Mouse (Mus musculus): Measurements from ENCODE around the gene Meiob.
A peak's percentile ranks its signal among the peaks of the same experiment; 100 is the strongest.

Gene Meiob

GRCm38 (mm10) chr17:24821351-24822280 is 17.5 kb downstream of the Meiob start:
- no peak for DNase-seq (ENCODE audit: low spot score in 2 of 2)

DNA sequence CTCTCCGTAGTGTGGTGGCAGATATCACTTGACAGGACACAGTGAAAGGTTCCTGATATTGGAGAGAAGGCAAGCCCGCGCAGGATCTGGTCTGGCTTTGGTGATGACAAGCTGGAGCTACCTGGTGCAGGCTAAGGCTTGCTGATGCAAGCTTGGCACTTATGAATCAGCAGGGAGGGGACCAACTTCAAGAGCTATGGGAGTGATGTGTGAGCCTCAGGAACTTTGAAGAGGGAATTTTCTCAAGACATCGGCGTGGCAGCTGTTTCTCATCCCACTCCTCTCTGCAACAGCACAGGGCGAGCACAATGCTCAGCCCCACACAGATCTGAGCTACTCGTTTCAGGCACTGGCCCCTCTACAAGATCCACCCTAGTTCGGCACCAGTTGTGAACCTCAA is 35.8 kb downstream of the Meiob start, which contains the start of gene Hagh:
Gene Hagh, plus strand, starts transcription at position 302 of the 400 bp plus-strand sequence.
- DNase-seq (ENCODE audit: low spot score in 2 of 2), result no peak

DNA sequence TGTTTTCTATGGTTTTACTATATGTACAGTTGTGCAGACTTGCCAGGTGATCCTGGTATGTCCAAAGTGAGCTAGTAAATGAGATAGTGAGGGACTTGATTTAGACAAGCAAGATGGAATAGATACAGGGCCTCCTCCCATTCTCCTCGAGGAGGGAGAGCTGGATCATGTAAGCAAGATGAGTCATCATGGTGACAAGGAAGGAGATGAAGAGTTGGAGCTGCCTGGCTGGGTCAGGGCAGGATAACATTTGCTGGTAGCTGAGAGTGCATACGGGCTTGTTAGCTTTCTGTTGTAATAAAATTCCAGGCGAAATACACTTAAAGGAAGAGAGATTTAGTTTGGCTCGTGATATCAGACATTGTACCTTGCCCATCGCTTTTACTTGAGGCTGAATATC is 36.3 kb downstream of the Meiob start:
- DNase-seq (ENCODE audit: low spot score in 2 of 2), result no peak

DNA sequence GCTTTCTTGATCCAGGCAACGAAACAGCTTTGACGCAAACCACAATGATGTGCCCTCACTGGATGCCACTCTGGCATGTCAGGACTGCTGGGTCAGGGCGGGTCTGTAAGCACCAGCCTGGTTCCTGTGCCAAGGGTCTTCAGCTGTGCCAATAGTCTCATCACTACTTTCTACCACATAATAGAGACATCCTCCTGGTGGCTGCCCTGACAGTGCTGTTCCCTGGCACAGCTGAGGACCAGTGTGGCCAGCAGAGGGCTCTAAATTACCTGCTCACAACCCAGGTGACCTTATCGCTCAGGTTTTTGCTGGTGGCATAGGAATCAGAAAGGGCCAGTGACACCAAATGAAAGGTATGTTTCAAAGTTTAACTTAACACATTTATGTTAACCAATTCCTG is 37.0 kb downstream of the Meiob start:
- DNase-seq (ENCODE audit: low spot score in 2 of 2), result no peak

DNA sequence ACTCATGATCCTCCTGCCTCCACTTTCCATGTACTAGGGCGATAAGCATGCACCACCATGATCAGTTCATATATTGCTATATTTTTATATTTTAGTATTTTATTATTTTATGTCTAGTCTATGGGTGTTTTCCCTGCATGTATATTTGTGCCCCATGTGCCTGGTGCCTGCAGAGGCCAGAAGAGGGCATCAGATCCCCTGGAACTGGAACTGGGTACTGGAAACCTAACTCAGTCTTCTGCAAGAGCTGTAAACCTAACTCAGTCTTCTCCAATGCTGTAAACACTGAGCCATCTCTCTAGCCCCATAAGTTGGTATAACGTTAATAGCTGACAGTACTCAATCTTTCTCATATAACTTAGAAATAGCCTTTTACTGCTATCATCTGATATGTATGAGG is 38.5 kb downstream of the Meiob start:
- no peak for DNase-seq (ENCODE audit: low spot score in 2 of 2)

DNA sequence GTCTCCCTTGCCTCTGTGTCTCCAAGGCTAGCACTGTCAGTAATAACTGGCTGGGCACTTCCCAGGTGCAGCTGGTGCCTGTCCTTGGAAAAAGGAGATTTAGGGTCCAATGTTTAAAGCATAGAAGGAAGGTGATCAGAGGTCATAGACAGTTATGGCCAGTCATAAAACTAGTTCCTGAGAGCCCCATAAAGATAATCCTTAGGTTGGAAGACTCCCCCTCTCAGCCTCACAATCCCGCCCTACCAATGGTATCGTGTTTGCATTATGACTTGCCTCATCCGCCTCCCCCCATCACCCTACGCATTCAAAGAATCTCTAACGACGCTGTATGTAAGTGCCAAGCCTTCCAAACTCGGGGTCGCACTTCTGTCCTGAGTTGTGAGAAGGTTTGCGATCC is 40.4 kb downstream of the Meiob start:
- DNase-seq (ENCODE audit: low spot score in 2 of 2), result no peak

DNA sequence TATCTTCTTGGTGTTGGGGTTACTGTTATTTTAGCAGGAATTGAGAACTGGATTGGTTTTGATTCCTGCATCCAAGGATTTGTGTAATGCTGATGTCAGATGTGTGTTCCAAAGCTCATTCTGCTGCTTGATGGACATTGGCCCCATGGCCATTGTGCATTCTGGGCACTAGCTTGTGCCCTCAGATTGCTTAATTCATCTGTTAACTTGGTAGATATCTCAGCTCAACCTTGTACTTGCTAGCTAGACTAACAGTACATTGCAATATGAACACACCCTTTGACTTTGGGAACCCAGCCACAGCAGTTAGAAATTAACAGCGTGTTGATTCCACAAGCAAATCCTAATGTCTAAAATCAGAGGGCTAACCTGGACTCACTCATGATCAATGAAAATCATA is 43.3 kb downstream of the Meiob start:
- DNase-seq (ENCODE audit: low spot score in 2 of 2), result no peak

- no peak for DNase-seq (ENCODE audit: low spot score in 2 of 2)
These were observed 44.5 kb downstream of the Meiob start for GRCm38 (mm10) chr17:24848600-24849031.

- DNase-seq (ENCODE audit: low spot score in 2 of 2), result no peak
These were observed 45.6 kb downstream of the Meiob start for GRCm38 (mm10) chr17:24849733-24850064.

- DNase-seq (ENCODE audit: low spot score in 2 of 2), result peak; percentile 98 to 99
These were observed 46.1 kb downstream of the Meiob start, which contains the start of gene Fahd1 for GRCm38 (mm10) chr17:24850065-24850772. Fahd1 (minus strand) TSS chr17:24850364.

- DNase-seq (ENCODE audit: low spot score in 2 of 2), result no peak
These were observed 46.7 kb downstream of the Meiob start for GRCm38 (mm10) chr17:24850773-24851127.

DNA sequence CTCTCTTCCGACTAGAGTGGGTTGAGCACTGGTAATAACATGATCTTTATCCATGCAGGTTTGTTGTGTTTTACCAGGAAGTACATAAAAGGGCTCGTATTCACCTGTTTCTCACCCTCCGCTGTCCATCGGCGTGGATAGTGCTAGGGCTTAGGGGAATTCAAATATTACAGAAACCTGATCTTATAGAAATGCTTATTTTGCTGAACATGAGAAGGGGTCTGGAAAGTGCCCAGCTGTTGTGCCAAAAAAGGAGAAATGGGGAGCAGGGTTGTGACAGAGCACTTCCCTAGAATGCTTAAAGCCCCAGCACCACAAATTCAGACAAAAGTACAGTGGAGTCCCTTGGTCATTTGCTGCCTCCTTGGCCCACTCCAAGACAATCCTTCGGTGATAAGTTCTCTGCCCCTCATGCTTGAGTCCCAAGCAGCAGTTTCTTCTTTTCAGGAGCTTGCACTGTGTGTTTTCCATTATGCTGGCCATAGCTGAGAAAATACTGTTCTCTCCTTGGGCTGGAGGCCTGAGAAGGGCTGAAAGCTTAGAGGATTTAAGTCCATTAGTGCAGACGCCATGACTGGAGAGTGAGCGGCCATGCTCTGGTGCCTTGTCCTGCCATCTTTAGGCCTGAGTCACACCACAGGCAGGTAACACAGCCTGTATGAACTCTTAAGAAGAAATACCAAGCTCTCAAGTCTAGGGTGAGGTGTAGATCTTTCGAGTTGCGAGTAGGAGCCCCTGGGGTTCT is 47.5 kb downstream of the Meiob start:
- no peak for DNase-seq (ENCODE audit: low spot score in 2 of 2)

DNA sequence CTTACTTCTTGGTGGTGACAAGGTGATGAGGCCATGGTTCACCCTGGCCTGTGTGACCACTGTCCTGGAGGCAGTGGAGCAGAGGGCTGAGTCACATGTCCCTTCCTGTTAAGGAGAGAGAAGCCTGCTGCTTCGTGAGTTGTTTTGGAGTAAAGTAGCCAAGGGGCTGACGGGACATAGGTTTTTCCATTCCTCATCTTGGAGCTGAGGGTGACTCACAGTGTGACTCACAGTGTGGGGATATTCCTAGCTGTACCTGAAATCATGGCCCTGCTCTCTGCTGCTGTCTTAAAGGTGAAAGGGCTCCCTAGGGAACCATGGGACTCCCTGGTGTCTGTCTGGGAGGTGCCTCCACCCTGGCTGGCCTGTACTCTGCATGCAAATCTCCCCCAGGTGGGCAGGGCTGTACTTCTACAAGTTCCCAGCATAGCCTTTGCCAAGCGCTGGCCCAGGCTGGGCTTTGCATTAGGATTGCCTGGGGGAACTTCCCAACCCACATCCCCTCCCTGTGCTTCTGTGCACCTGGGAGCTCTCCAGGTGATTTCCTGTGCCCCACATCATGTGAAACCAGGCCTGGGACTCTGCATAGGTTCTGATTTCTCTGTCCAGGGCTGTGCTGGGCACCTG is 51.9 kb downstream of the Meiob start:
- DNase-seq (ENCODE audit: low spot score in 2 of 2), result no peak

GRCm38 (mm10) chr17:24856589-24856988 is 52.5 kb downstream of the Meiob start:
- DNase-seq (ENCODE audit: low spot score in 2 of 2), result no peak

- DNase-seq (ENCODE audit: low spot score in 2 of 2), result no peak
These were observed 53.9 kb downstream of the Meiob start for GRCm38 (mm10) chr17:24857831-24858470.

DNA sequence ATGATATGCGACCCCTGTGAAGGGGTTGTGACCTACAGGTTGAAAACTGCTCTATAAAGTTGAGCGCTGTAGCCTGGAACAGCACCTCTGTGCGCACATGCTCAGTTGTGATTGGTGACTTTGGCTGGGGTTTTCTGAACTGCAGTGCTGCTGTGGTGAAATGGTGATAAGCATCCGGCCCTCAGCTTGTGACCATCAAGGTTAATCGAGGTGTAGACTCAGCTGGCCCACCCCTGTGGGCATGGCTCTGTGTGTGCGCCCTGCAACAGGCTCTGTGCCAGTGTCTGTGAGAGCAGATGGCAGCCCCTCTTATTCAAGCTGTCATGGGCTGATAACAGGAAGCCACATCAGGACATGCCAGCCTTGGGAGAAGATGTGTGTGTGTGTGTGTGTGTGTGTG is 54.9 kb downstream of the Meiob start:
- DNase-seq (ENCODE audit: low spot score in 2 of 2), result no peak

DNA sequence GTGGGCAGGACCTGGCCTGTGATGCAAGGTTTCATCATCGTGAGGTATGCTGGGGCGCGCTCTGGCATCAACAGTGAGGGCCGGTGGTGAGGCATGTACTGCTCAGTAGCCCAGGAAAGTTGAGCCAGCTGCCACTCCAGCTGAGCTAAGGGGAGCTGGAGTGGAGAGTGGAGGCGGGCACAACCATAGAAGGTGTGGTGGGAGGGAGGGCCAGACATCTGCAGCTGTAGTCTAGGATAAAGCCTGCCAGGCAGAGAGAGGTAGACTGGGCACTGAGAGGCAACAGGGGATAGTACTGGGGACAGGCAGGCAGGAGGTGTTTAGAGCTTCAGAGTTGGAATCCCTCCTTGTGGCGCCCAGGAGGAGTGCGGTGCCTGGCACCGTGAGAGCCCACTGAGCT is 56.0 kb downstream of the Meiob start:
- DNase-seq (ENCODE audit: low spot score in 2 of 2), result peak in 1 of 2 experiments; percentile 18

DNA sequence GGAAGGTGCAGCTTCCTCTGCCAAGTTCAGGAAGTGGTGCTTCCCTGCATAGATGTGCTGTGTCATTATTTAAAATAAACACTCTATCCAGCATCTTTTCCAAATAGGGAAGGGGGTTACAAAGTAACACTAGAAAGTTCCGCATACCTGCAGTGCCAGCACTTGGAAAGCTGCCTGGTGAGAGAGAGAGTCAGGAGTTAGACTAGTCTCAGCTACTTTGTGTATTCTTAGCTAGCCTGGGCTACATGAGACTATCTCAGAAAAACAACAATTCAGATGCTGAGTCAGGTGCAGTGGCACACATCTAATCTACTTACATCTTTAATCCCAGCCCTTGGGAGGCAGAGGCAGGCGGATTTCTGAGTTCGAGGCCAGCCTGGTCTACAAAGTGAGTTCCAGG is 57.7 kb downstream of the Meiob start:
- DNase-seq (ENCODE audit: low spot score in 2 of 2), result no peak

DNA sequence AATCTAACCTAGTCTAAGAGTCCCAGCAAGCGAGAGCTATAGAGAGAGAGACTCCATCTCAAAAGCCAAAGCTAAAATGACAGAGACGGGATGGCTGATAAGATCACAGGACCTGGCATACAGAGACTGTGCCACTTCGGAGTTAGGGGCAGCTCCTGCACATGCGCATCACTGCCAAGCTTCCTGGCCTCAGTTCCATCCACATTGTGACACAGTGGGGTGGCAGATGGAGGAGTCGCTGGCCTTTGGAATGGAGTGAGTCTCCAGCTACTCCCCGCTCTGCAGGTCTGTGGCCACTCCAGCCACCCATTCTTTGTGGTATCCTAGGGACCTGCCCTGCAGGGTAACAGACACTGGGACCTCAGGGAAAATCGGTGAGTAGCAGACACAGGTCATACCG is 61.7 kb downstream of the Meiob start, which contains the start of gene Igfals:
Gene Igfals, plus strand, starts transcription at position 222 of the 400 bp plus-strand sequence.
- DNase-seq (ENCODE audit: low spot score in 2 of 2), result no peak

- DNase-seq (ENCODE audit: low spot score in 2 of 2), result no peak
These were observed 63.8 kb downstream of the Meiob start for GRCm38 (mm10) chr17:24867914-24868313.

DNA sequence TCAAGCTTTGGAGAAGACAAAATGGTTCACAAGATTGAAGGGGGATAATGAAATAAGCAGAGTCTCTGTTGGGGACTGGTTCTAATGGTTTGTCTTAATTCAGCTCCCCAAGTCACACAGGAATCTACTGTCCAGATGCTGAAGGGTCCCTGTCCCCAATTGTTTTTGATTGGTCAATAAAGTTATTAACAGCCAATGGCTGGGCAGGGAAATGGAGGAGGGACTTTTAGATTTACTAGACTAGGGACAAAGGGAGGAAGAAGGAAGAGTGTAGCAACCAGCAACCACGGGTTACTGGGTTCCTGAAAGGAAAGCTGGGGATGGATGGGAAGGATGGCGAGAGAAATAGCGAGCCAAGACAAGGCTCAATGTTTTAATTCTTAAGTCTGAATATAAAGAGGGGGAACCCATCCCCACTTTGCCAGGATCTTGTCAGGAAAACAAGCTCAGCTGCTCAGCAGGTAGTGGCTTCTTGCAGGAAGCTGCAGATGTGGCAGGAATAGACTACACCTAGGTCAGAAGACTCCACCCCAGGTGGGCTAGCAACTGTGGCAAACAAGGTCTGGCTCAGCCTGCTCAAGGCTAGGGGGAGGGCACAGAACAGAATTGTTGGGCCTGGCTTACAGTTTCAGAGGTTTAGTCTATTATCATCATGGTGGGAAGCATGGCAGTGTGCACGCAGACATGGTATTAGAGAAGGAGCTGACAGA is 69.8 kb downstream of the Meiob start:
- no peak for DNase-seq (ENCODE audit: low spot score in 2 of 2)
